Mouse (Mus musculus) MEL (cell line): ENCODE results near the gene Exosc6. TPM values are rescaled to one million over a fixed set of nuclear protein-coding genes. Genes with fewer than 3 reads are reported as not detected.
A peak's percentile ranks its signal among the peaks of the same experiment; 100 is the strongest.

Source experiments
- DNase-seq: peaks from one replicate; pipeline ENCODE4 v3.0.0; 2011; ENCODE audit warnings: low read depth, low spot score
- H3K27ac ChIP-seq: 2 replicates; pipeline ENCODE4 v1.5.1; 2012; ENCODE audit warnings: low read depth, mild to moderate bottlenecking, control low read depth, low read length, moderate library complexity; ENCODE audit not compliant: control insufficient read depth
- H3K27me3 ChIP-seq, 2 experiments: fragments of 150-350 bp in 1 of 2; sonication (generic) in 1 of 2; 2 replicates each; pipeline ENCODE4 v1.6.1; 2012; ENCODE audit warnings: low read length in 2 of 2, mild to moderate bottlenecking in 2 of 2, improper control_type of control experiment in 1 of 2, moderate library complexity in 1 of 2; ENCODE audit not compliant: insufficient read depth in 2 of 2, control insufficient read depth in 1 of 2
- H3K36me3 ChIP-seq, 2 experiments: 2 replicates each; pipeline ENCODE4 v1.6.1; 2012 to 2014; ENCODE audit warnings: low read length in 2 of 2, improper control_type of control experiment in 1 of 2, inconsistent platforms in 1 of 2, mild to moderate bottlenecking in 1 of 2; ENCODE audit not compliant: insufficient read depth in 2 of 2, control insufficient read depth in 1 of 2
- H3K4me1 ChIP-seq, 2 experiments: fragments of 150-350 bp in 1 of 2; sonication (generic) in 1 of 2; 2 replicates each; pipeline ENCODE4 v1.6.1; 2012; ENCODE audit warnings: low read length in 2 of 2, improper control_type of control experiment in 1 of 2, mild to moderate bottlenecking in 1 of 2; ENCODE audit not compliant: insufficient read depth in 2 of 2, control insufficient read depth in 1 of 2
- H3K4me3 ChIP-seq, 2 experiments: fragments of 150-350 bp in 1 of 2; sonication (generic) in 1 of 2; 2 replicates each; pipeline ENCODE4 v1.5.1; 2012; ENCODE audit warnings: low read depth in 2 of 2, low read length in 2 of 2, mild to moderate bottlenecking in 2 of 2, moderate library complexity in 2 of 2, control low read depth in 1 of 2, improper control_type of control experiment in 1 of 2; ENCODE audit not compliant: control insufficient read depth in 1 of 2, insufficient read depth in 1 of 2
- H3K79me2 ChIP-seq: 2 replicates; pipeline ENCODE4 v1.6.1; 2012; ENCODE audit warnings: mild to moderate bottlenecking, low read length, moderate library complexity; ENCODE audit not compliant: control insufficient read depth, poor library complexity, insufficient read depth
- H3K9ac ChIP-seq: 2 replicates; pipeline ENCODE4 v1.6.1; 2012; ENCODE audit warnings: low read depth, mild to moderate bottlenecking, control low read depth, low read length, moderate library complexity; ENCODE audit not compliant: control insufficient read depth, poor library complexity, severe bottlenecking
- H3K9me3 ChIP-seq: fragments of 150-350 bp; sonication (generic); replicated peaks from 2 replicates; pipeline ENCODE4 v1.6.1; 2012; ENCODE audit warnings: mild to moderate bottlenecking, low read length, improper control_type of control experiment, moderate library complexity; ENCODE audit not compliant: insufficient read depth
- BHLHE40 ChIP-seq: IDR thresholded peaks from 2 replicates; pipeline ENCODE4 v1.6.1; 2012; ENCODE audit warnings: low read depth, mild to moderate bottlenecking, inconsistent platforms, low read length, improper control_type of control experiment, borderline replicate concordance
- CHD1 ChIP-seq: IDR thresholded peaks from 2 replicates; pipeline ENCODE4 v1.6.1; 2012; ENCODE audit warnings: low read depth, mild to moderate bottlenecking, inconsistent platforms, low read length, improper control_type of control experiment
- CHD2 ChIP-seq: IDR thresholded peaks from 2 replicates; pipeline ENCODE4 v1.6.1; 2011; ENCODE audit warnings: low read length, improper control_type of control experiment
- CTCF ChIP-seq, 3 experiments: IDR thresholded peaks in 2 of 3; conservative IDR thresholded peaks in 1 of 3; 2 replicates each; pipeline ENCODE4 v1.5.1; 2011 to 2012; ENCODE audit warnings: low read length in 3 of 3, low read depth in 2 of 3, mild to moderate bottlenecking in 2 of 3, improper control_type of control experiment in 1 of 3, inconsistent platforms in 1 of 3, mixed read lengths in 1 of 3, moderate library complexity in 1 of 3; ENCODE audit not compliant: control insufficient read depth in 1 of 3, insufficient read depth in 1 of 3, poor library complexity in 1 of 3, severe bottlenecking in 1 of 3
- E2F4 ChIP-seq: IDR thresholded peaks from 2 replicates; pipeline ENCODE4 v1.6.1; 2011; ENCODE audit warnings: low read depth, low read length, improper control_type of control experiment, borderline replicate concordance
- EP300 ChIP-seq, 2 experiments: IDR thresholded peaks; 2 replicates each; pipeline ENCODE4 v1.6.1; 2011; ENCODE audit warnings: improper control_type of control experiment in 2 of 2, low read length in 2 of 2, low read depth in 1 of 2, mild to moderate bottlenecking in 1 of 2
- ETS1 ChIP-seq: IDR thresholded peaks from 2 replicates; pipeline ENCODE4 v1.6.1; 2012; ENCODE audit warnings: low read depth, mild to moderate bottlenecking, inconsistent platforms, low read length, improper control_type of control experiment, moderate library complexity
- GABPA ChIP-seq: IDR thresholded peaks from 2 replicates; pipeline ENCODE4 v1.6.1; 2012; ENCODE audit warnings: low read depth, mild to moderate bottlenecking, inconsistent platforms, low read length, improper control_type of control experiment, moderate library complexity
- GATA1 ChIP-seq: IDR thresholded peaks from 2 replicates; pipeline ENCODE4 v1.6.1; 2011; ENCODE audit warnings: low read depth, low read length, improper control_type of control experiment
- HCFC1 ChIP-seq: IDR thresholded peaks from 2 replicates; pipeline ENCODE4 v1.6.1; 2012; ENCODE audit warnings: low read depth, mild to moderate bottlenecking, inconsistent platforms, low read length, improper control_type of control experiment, moderate library complexity
- JUND ChIP-seq: IDR thresholded peaks from 2 replicates; pipeline ENCODE4 v1.6.1; 2011; ENCODE audit warnings: low read depth, mild to moderate bottlenecking, improper control_type of control experiment, low read length
- KAT2A ChIP-seq: conservative IDR thresholded peaks from 2 replicates; pipeline ENCODE4 v1.6.1; 2012; ENCODE audit warnings: low read depth, low read length, improper control_type of control experiment, inconsistent platforms
- MAFK ChIP-seq: IDR thresholded peaks from 2 replicates; pipeline ENCODE4 v1.6.1; 2011; ENCODE audit warnings: low read depth, mild to moderate bottlenecking, low read length, improper control_type of control experiment, borderline replicate concordance
- MAZ ChIP-seq: IDR thresholded peaks from 2 replicates; pipeline ENCODE4 v1.6.1; 2012; ENCODE audit warnings: low read depth, mild to moderate bottlenecking, inconsistent platforms, low read length, improper control_type of control experiment
- MEF2A ChIP-seq: IDR thresholded peaks from 2 replicates; pipeline ENCODE4 v1.6.1; 2014; ENCODE audit warnings: low read depth, mild to moderate bottlenecking, inconsistent platforms, low read length, improper control_type of control experiment; ENCODE audit not compliant: poor library complexity, insufficient replicate concordance, severe bottlenecking; ENCODE audit errors: extremely low read depth
- MXI1 ChIP-seq: IDR thresholded peaks from 2 replicates; pipeline ENCODE4 v1.6.1; 2011; ENCODE audit warnings: mild to moderate bottlenecking, low read depth, low read length, improper control_type of control experiment
- MYB ChIP-seq: IDR thresholded peaks from 2 replicates; pipeline ENCODE4 v1.6.1; 2011; ENCODE audit warnings: mild to moderate bottlenecking, low read depth, low read length, improper control_type of control experiment
- MYC ChIP-seq: IDR thresholded peaks from 2 replicates; pipeline ENCODE4 v1.6.1; 2011; ENCODE audit warnings: low read depth, mild to moderate bottlenecking, low read length, improper control_type of control experiment, moderate library complexity
- NELFE ChIP-seq: IDR thresholded peaks from 2 replicates; pipeline ENCODE4 v1.6.1; 2011; ENCODE audit warnings: low read depth, low read length, improper control_type of control experiment
- NRF1 ChIP-seq: IDR thresholded peaks from 2 replicates; pipeline ENCODE4 v1.6.1; 2014; ENCODE audit warnings: low read depth, mild to moderate bottlenecking, inconsistent platforms, low read length, improper control_type of control experiment, moderate library complexity; ENCODE audit not compliant: poor library complexity, insufficient read depth, severe bottlenecking
- POLR2AphosphoS2 ChIP-seq: IDR thresholded peaks from 2 replicates; pipeline ENCODE4 v1.6.1; 2011; ENCODE audit warnings: low read length, improper control_type of control experiment
- POLR2AphosphoS5 ChIP-seq: IDR thresholded peaks from 2 replicates; pipeline ENCODE4 v1.6.1; 2012; ENCODE audit warnings: low read depth, borderline replicate concordance, mild to moderate bottlenecking, inconsistent platforms, low read length, moderate library complexity, mixed read lengths
- RAD21 ChIP-seq: IDR thresholded peaks from 2 replicates; pipeline ENCODE4 v1.6.1; 2011; ENCODE audit warnings: mild to moderate bottlenecking, low read depth, low read length, improper control_type of control experiment
- RCOR1 ChIP-seq: IDR thresholded peaks from 2 replicates; pipeline ENCODE4 v1.6.1; 2012; ENCODE audit warnings: low read depth, mild to moderate bottlenecking, inconsistent platforms, low read length, improper control_type of control experiment
- SIN3A ChIP-seq: IDR thresholded peaks from 2 replicates; pipeline ENCODE4 v1.6.1; 2012; ENCODE audit warnings: low read length, improper control_type of control experiment, inconsistent platforms
- SMC3 ChIP-seq: IDR thresholded peaks from 2 replicates; pipeline ENCODE4 v1.6.1; 2011; ENCODE audit warnings: low read depth, low read length, improper control_type of control experiment
- TAL1 ChIP-seq: IDR thresholded peaks from 2 replicates; pipeline ENCODE4 v1.6.1; 2012; ENCODE audit warnings: mild to moderate bottlenecking, inconsistent platforms, low read length, moderate library complexity, mixed read lengths
- TBP ChIP-seq: IDR thresholded peaks from 2 replicates; pipeline ENCODE4 v1.8.0; 2011; ENCODE audit warnings: low read depth, low read length, improper control_type of control experiment
- TCF12 ChIP-seq: IDR thresholded peaks from 2 replicates; pipeline ENCODE4 v1.6.1; 2014; ENCODE audit warnings: low read depth, mild to moderate bottlenecking, inconsistent platforms, low read length, improper control_type of control experiment, moderate library complexity
- UBTF ChIP-seq: IDR thresholded peaks from 2 replicates; pipeline ENCODE4 v1.6.1; 2012; ENCODE audit warnings: low read depth, mild to moderate bottlenecking, inconsistent platforms, low read length, improper control_type of control experiment, moderate library complexity, borderline replicate concordance; ENCODE audit not compliant: insufficient read depth
- USF1 ChIP-seq: IDR thresholded peaks from 2 replicates; pipeline ENCODE4 v1.6.1; 2014; ENCODE audit warnings: low read depth, mild to moderate bottlenecking, inconsistent platforms, low read length, improper control_type of control experiment, moderate library complexity
- USF2 ChIP-seq, 2 experiments: IDR thresholded peaks; 2 replicates each; pipeline ENCODE4 v1.6.1; 2011 to 2012; ENCODE audit warnings: improper control_type of control experiment in 2 of 2, low read length in 2 of 2, borderline replicate concordance in 1 of 2, inconsistent platforms in 1 of 2, low read depth in 1 of 2, mild to moderate bottlenecking in 1 of 2; ENCODE audit not compliant: insufficient read depth in 1 of 2
- ZC3H11A ChIP-seq: IDR thresholded peaks from 2 replicates; pipeline ENCODE4 v1.6.1; 2012; ENCODE audit warnings: low read depth, mild to moderate bottlenecking, inconsistent platforms, low read length, improper control_type of control experiment
- ZKSCAN1 ChIP-seq: IDR thresholded peaks from 2 replicates; pipeline ENCODE4 v1.6.1; 2012; ENCODE audit warnings: low read depth, mild to moderate bottlenecking, inconsistent platforms, low read length, improper control_type of control experiment, moderate library complexity
- ZMIZ1 ChIP-seq: IDR thresholded peaks from 2 replicates; pipeline ENCODE4 v1.6.1; 2012; ENCODE audit warnings: low read depth, mild to moderate bottlenecking, inconsistent platforms, low read length, improper control_type of control experiment, moderate library complexity
- polyA plus RNA-seq, 2 experiments: library from polyadenylated mRNA; stranded (reverse) in 1 of 2; unstranded in 1 of 2; fragments of >175 nt in 1 of 2; fragments of >200 nt in 1 of 2; gene quantifications; 2 replicates each; pipeline versions ENCODE4 v1.2.1 to v1.2.4; 2012; ENCODE audit warnings: low replicate concordance in 2 of 2, low read depth in 1 of 2; ENCODE audit not compliant: insufficient read length in 2 of 2, insufficient read depth in 1 of 2, missing spikeins in 1 of 2
- total RNA-seq: library from RNA; depleted of rRNA; stranded (reverse); fragments of 300-350 nt; gene quantifications from 2 replicates; pipeline ENCODE4 v1.2.3, GENCODE M21; 2012

The Exosc6 gene
- total and polyA plus RNA-seq, 3 experiments = 8.0 to 26.4 TPM; not detected in 1

DNA sequence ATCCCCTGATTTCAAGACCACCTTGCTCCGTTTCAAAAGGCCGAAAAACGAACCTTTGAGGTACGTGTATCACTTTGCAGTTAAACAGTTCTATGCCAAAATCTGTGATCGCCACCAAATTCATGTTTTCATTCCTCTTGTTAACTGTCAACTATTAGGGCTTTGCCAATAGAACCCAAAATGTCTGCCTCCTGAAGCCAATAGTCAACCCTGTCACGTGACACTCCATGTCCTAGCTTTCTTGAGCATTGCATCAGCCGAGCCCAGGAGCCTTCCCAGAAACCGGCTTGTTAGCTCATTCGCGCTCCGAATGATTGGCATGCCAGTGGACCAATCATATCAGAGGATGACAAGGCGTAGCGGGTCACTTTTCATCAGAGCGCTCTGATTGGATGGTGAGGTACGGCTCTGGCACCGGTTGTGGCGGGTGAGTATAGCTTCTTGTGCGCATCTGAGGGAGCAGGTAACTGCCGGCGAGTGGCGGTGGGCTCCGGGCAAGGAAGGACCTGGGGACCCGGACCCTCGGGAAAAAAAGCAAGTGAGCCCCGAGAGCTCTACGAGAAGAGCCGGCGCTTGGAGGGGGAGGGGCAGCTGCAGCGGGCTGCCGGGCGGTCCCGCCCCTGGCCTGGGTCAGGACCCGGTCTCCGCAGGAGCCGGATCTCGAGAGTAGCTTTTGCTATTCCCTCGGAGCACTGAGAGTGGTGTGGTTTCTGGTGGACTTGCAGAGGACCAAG lies 22.5 kb upstream of the Exosc6 start:
- Histone ChIP-seq H3K36me3 (peaks cover 15 to 33% of the 10 kb centered on the region in 2 experiments), H3K9me3 (no peaks in the 10 kb centered on the region), H3K79me2 (peaks cover 46% of the 10 kb centered on the region), H3K4me3 (peak overlapping the region; percentile 89 to 96), H3K9ac (peak overlapping the region; percentile 94), H3K4me1 (peaks cover 5 to 27% of the 10 kb centered on the region in 2 experiments), H3K27me3 (no peaks in the 10 kb centered on the region), H3K27ac (peak overlapping the region; percentile 93)
- DNase-seq = peak; percentile 100
- TF ChIP-seq TBP (peak; percentile 91; the same call in 1 of the 2 replicates), SMC3 (no peak), GATA1 (no peak), EP300 (IDR thresholded peaks at IDR 0.05; ENCODE audit: low read depth in 1 of 2, low read length in 2 of 2) (peak in 1 of 2 experiments; percentile 69; a peak in 2 of 4 replicates), ETS1 (peak; percentile 51; the same call in 1 of the 2 replicates), E2F4 (peak; percentile 93), MXI1 (peak; percentile 71), ZC3H11A (no peak), SIN3A (peak; percentile 78; the same call in 1 of the 2 replicates), TCF12 (peak; percentile 51), BHLHE40 (peak; percentile 90; the same call in 1 of the 2 replicates), MYC (peak; percentile 96), ZKSCAN1 (no peak), NRF1 (peak; percentile 50; the same call in 1 of the 2 replicates), ZMIZ1 (peak; percentile 89), KAT2A (peak; percentile 71), UBTF (no peak), MAZ (no peak; the same call in 1 of the 2 replicates), POLR2AphosphoS2 (peak; percentile 98), GABPA (no peak), USF1 (peak; percentile 100), RCOR1 (no peak), HCFC1 (peak; percentile 85), MEF2A (no peak), MYB (no peak), NELFE (peak; percentile 94), TAL1 (no peak), RAD21 (no peak), MAFK (no peak), POLR2AphosphoS5 (no peak), JUND (peak; percentile 88; the same call in 1 of the 2 replicates), CHD1 (no peak), USF2 (IDR thresholded peaks at IDR 0.05; ENCODE audit: borderline replicate concordance in 1 of 2, insufficient read depth in 1 of 2, low read depth in 1 of 2, low read length in 2 of 2) (peak; percentile 95 to 96), CTCF (IDR thresholded peaks at IDR 0.05 in 2 of 3, conservative IDR thresholded peaks at IDR 0.05 in 1 of 3; ENCODE audit: control insufficient read depth in 1 of 3, insufficient read depth in 1 of 3, low read depth in 2 of 3, low read length in 3 of 3, poor library complexity in 1 of 3, severe bottlenecking in 1 of 3) (no peak), CHD2 (peak; percentile 91)
